Mouse (Mus musculus) liver, adult (tissue): ENCODE results near the gene Inpp5a.

Experiments used
- GATA4 ChIP-seq: IDR thresholded peaks from 2 replicates; pipeline ENCODE4 v1.6.1; 2014; ENCODE audit warnings: mild to moderate bottlenecking, low read length; ENCODE audit not compliant: insufficient replicate concordance

Gene Inpp5a

GRCm38 (mm10) chr7:139388670-139389212 lies at the start of gene Inpp5a:
Gene Inpp5a (plus strand): TSS chr7:139389109.
- no peak for TF ChIP-seq GATA4

DNA sequence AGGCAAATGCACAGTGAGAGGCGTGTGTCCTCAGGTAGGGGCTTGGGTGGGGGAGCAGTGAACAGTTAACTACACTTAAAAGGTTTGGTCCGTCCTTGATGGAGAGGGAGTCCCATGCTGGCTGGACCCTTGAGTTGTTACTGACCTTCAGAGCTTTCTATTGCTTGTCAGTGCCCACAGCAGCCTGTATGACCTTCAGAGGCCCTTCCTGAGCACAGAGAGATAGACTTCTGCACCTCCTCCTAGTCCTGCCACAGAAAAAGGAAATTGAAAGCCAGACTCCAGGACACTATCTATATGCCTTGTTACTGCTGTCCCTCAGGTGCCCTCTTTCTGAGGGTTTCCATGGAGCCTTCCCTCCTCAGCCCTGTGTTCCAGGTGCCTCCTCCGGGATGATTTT lies 49.7 kb upstream of the Inpp5a start:
- TF ChIP-seq GATA4, result no peak

DNA sequence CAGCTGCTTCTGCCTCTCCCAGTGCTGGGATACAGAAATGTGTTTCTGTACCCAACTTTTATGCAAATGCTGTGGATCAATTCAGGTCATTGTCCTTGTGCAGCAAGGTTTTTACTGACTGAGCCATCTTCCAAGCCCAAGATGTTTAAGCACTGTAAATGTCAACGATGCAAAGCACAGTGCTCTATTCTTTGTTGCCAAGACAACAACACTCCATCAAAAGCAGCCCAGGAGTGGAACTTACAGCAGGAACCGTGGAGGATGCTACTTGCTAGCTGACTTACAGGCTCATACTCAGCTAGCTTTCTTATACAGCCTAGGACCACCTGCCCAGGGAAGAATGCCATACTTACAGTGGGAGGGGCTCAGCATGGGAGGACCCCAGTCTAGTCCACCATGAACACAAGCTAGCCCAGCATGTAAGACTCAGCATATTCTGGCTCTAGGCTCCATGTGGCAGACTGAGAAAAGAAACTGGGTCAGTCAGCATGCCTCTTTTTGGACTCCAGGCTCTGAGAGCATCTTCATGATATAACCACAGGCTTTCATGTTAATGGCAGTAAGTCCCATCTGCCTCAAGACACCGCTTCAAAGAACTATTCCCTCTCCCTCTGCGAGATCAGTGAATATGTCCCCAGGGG lies 47.8 kb upstream of the Inpp5a start:
- TF ChIP-seq GATA4, result no peak

GRCm38 (mm10) chr7:139342809-139343208 lies 46.1 kb upstream of the Inpp5a start:
- TF ChIP-seq GATA4, result no peak

GRCm38 (mm10) chr7:139347051-139347450 lies 41.9 kb upstream of the Inpp5a start:
- no peak for TF ChIP-seq GATA4

GRCm38 (mm10) chr7:139350606-139351005 lies 38.3 kb upstream of the Inpp5a start:
- no peak for TF ChIP-seq GATA4

GRCm38 (mm10) chr7:139354370-139355139 lies 34.4 kb upstream of the Inpp5a start:
- TF ChIP-seq GATA4, result no peak

DNA sequence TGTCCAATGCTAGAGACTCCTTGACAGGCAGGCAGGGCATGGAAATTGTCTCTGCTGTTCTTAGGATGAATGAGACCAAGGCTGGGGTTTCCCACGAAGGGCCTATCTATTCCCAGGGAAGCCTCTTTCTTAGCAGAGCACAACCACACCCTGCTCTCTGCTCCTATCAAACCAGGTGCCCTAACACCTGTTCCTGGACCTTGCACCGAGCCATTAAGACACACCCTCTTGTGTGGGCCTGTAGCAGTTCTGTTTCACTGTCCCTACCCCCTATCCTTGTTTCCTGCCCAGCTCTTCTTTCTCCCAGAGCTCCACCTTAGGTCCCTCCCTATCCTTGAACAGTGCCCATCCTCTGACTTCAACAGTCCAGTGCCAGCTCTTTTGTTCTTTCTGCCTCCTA lies 31.9 kb upstream of the Inpp5a start:
- TF ChIP-seq GATA4, result no peak

- TF ChIP-seq GATA4, result no peak
These were observed 29.0 kb upstream of the Inpp5a start for GRCm38 (mm10) chr7:139359906-139360305.

- no peak for TF ChIP-seq GATA4
These were observed 27.9 kb upstream of the Inpp5a start for GRCm38 (mm10) chr7:139360890-139361559.

- TF ChIP-seq GATA4, result no peak
These were observed 27.1 kb upstream of the Inpp5a start for GRCm38 (mm10) chr7:139361799-139362198.

DNA sequence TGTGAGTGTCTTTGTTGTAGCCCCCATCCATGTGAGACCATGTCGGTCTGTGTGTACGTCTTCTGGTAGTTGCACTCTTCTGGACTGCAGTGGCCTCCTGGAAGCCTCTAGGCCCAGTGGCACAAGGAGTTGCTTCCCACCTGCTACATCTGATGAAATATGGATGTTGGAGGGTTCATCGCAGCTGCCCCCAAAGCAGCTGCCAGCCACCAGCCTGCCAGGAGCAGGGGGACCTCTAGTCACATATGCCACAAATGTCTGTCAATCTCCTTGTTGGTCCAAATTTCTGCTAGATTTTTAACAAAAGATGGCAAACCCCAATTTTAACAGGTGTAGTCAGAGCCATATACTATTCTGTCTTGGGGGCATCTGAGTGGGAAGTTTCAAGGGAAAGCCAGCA lies 26.4 kb upstream of the Inpp5a start:
- no peak for TF ChIP-seq GATA4

DNA sequence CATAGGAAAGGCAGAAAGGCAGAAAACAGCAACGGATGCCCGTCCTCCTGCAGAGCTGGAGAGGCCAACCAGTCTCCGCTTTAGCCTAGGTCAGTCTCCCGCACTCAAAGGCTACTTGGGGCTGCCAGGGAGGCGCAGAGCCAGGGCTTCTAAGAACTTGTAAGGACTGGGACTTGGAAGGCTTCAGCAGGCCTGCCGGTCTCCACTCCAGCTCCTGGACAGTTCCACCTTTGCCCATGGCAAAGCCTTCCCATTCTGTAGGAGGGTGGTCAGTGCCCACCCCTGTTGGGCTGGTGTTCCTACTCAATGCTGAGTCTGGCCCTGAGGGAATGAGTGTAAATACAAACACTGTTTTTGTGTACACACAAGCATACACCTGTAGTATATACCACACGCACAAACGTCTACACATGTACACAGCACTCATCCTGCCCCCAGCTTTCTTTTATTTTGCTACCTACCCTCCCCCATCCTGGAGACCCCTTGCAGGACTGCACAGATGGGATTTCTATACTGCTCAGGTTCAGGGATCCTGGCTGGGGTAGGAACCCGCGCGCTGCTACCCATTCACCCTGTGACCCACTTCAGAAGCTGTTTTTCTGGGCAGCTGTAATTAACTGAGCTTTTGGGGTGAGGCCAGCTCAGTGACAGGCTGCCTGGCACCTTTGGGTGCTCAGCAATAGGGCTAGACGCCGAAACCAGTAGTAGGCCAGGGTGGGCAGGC lies 25.5 kb upstream of the Inpp5a start:
- TF ChIP-seq GATA4, result no peak

- TF ChIP-seq GATA4, result no peak
These were observed 24.8 kb upstream of the Inpp5a start for GRCm38 (mm10) chr7:139364005-139364557.
